Mouse (Mus musculus) ES-E14 (cell line): Measurements from ENCODE around the gene Diaph2. TPM values are rescaled to one million over a fixed set of nuclear protein-coding genes. Genes with fewer than 3 reads are reported as not detected.
"Not testable (repeated sequence)": the region's sequence is repeated elsewhere in the genome, so short reads cannot be mapped to it uniquely, and the experiment has no call there.

Source experiments
- DNase-seq: peaks from one replicate; pipeline ENCODE4 v3.0.0-alpha.2; 2013; ENCODE audit warnings: low read depth, low spot score
- H3K27ac ChIP-seq: 2 replicates; pipeline ENCODE4 v1.5.1; 2012; ENCODE audit warnings: low read depth, mild to moderate bottlenecking, low read length, moderate library complexity, mixed read lengths; ENCODE audit not compliant: poor library complexity, insufficient read depth, severe bottlenecking
- H3K36me3 ChIP-seq: 2 replicates; pipeline ENCODE4 v1.6.1; 2012; ENCODE audit warnings: mild to moderate bottlenecking, low read length, moderate library complexity, mixed read lengths; ENCODE audit not compliant: control insufficient read depth, poor library complexity, insufficient read depth, severe bottlenecking
- H3K4me1 ChIP-seq, 2 experiments: fragments of 150-350 bp in 1 of 2; sonication (generic) in 1 of 2; 2 replicates each; pipeline ENCODE4 v1.6.1; 2012; ENCODE audit warnings: low read length in 2 of 2, mild to moderate bottlenecking in 1 of 2, mixed read lengths in 1 of 2; ENCODE audit not compliant: control insufficient read depth in 2 of 2, insufficient read depth in 2 of 2, poor library complexity in 1 of 2
- H3K4me3 ChIP-seq, 2 experiments: fragments of 150-350 bp in 1 of 2; sonication (generic) in 1 of 2; 2 replicates each; pipeline ENCODE4 v1.5.1; 2012; ENCODE audit warnings: low read length in 2 of 2, low read depth in 1 of 2, mild to moderate bottlenecking in 1 of 2, mixed read lengths in 1 of 2; ENCODE audit not compliant: insufficient read depth in 1 of 2, poor library complexity in 1 of 2, severe bottlenecking in 1 of 2
- H3K9ac ChIP-seq: 2 replicates; pipeline ENCODE4 v1.6.1; 2012; ENCODE audit warnings: low read depth, mild to moderate bottlenecking, low read length, mixed read lengths; ENCODE audit not compliant: poor library complexity, insufficient read depth, severe bottlenecking
- H3K9me3 ChIP-seq: fragments of 150-350 bp; sonication (generic); 2 replicates; pipeline ENCODE4 v1.6.1; 2012; ENCODE audit warnings: low read depth, mild to moderate bottlenecking, low read length; ENCODE audit not compliant: control insufficient read depth, insufficient read depth
- CHD2 ChIP-seq: IDR thresholded peaks from 2 replicates; pipeline ENCODE4 v1.6.1; 2014; ENCODE audit warnings: mild to moderate bottlenecking, low read depth, low read length, inconsistent platforms
- HCFC1 ChIP-seq: IDR thresholded peaks from 2 replicates; pipeline ENCODE4 v1.6.1; 2012; ENCODE audit warnings: low read length, inconsistent platforms, borderline replicate concordance; ENCODE audit not compliant: insufficient read depth
- MAFK ChIP-seq: IDR thresholded peaks from 2 replicates; pipeline ENCODE4 v1.6.1; 2014; ENCODE audit warnings: mild to moderate bottlenecking, low read depth, low read length, inconsistent platforms; ENCODE audit not compliant: insufficient read depth
- ZC3H11A ChIP-seq: IDR thresholded peaks from 2 replicates; pipeline ENCODE4 v1.6.1; 2012; ENCODE audit warnings: low read depth, mild to moderate bottlenecking, inconsistent platforms, low read length, borderline replicate concordance
- ZNF384 ChIP-seq: IDR thresholded peaks from 2 replicates; pipeline ENCODE4 v1.6.1; 2012; ENCODE audit warnings: low read depth, low read length, inconsistent platforms
- in situ Hi-C, 2 experiments: fragments of 600-800 bp; cut with MboI; formaldehyde crosslinking; loops; one replicate each; pipeline ENCODE4 v1.15.1; 2025; ENCODE audit warnings: low sequenced_read_pairs in 2 of 2, inconsistent platforms in 1 of 2; ENCODE audit not compliant: unreplicated experiment in 2 of 2
- total RNA-seq: library from RNA; depleted of rRNA; stranded (reverse); fragments of 300-350 nt; gene quantifications from 2 replicates; pipeline ENCODE4 v1.2.3, GENCODE M21; 2012

The Diaph2 gene
- total RNA-seq, 1 experiment = 5.8 TPM

DNA sequence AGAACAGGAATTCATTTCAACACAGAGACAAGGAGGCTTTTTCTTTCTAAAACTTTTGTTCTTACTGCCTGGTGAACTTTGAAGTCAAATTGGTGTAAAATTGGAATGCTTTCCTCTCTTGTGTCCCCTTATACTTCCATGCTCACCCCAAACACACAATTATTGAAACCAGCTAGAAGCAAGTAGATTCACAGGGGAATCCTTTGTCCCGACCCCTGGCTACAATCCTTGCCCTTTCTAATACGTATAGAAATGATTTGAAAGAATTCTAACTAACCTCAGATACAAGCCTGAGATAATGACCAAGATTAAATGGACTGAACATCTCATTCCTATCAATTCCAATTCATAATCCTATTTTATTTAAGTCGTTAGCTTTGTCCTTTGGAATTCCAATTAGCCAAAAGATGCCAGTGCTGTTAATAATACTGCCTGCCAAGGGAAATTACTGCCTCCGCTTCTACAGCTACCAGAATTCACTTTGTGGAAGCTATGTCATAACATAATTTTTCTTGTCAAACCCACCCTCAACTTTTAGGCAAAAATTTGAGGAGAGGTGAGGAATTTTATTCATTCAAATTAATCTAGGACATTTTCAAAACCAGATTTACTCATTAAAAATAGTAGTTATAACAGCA, 644.1 kb downstream of the Diaph2 start:
- H3K4me1 ChIP-seq = no peaks in the 10 kb centered on the region
- no peak overlapping the region for H3K27ac ChIP-seq
- DNase-seq = no peak
- no peak overlapping the region for H3K4me3 ChIP-seq
- TF ChIP-seq HCFC1 (no peak), ZC3H11A (no peak), CHD2 (no peak), ZNF384 (no peak), MAFK (no peak)
- no peak overlapping the region for H3K9ac ChIP-seq
- in situ Hi-C loops = no loop called here
- no peaks in the 10 kb centered on the region for H3K36me3 ChIP-seq
- H3K9me3 ChIP-seq = no peaks in the 10 kb centered on the region

- no peak for DNase-seq
Measured at GRCm38 (mm10) chrX:130403214-130403613, 653.7 kb downstream of the Diaph2 start.

DNA sequence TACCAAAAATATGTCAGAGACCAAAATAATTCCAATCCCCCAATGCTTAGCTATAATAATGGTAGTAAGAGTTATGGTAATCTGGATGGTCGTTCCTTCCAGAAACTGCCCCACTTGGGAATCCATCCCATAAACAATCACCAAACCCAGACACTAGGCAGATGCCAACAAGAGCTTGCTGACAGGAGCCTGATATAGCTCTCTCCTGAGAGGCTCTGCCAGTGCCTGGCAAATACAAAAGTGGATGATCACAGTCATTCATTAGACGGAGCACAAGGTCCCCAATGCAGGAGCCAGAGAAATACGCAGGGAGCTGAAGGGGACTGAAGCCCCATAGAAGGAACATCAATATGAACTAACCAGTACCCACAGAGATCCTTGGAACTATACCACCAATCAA, 657.9 kb downstream of the Diaph2 start:
- H3K9me3 ChIP-seq, H3K4me3 ChIP-seq, DNase-seq, in situ Hi-C loops, H3K4me1 ChIP-seq, H3K27ac ChIP-seq, H3K9ac ChIP-seq, H3K36me3 ChIP-seq: not testable (repeated sequence)

More at GRCm38 (mm10) chrX:130403214-130403613, 653.7 kb downstream of the Diaph2 start:
- no peak for TF ChIP-seq ZC3H11A
- TF ChIP-seq ZNF384 = no peak
- no peak for TF ChIP-seq MAFK
- TF ChIP-seq HCFC1 = no peak
- no peak for TF ChIP-seq CHD2
- in situ Hi-C loops = no loop called here
- Histone ChIP-seq H3K27ac (no peak overlapping the region), H3K36me3 (no peaks in the 10 kb centered on the region), H3K9ac (no peak overlapping the region), H3K4me3 (no peak overlapping the region), H3K4me1 (no peaks in the 10 kb centered on the region), H3K9me3 (no peaks in the 10 kb centered on the region)

DNA sequence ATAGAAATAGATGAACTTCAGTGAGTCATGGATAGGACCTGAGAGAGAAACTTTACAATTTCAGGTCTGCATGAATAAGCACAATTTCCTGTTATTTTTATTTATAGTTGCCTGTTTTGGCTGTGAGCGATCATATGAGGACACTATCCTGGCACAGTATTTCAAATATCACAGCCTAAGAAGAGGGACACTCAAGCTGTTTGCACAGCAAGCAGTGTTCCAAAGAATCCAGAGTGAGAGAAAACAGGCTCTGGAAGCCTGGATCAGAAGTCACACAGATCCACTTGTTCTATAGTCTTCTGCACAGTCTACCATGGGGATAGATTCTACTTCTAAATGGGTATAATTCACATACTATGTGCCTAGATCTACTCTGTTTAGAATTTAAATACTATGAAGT, 659.4 kb downstream of the Diaph2 start:
- TF ChIP-seq MAFK (no peak), ZNF384 (no peak), HCFC1 (no peak), ZC3H11A (no peak), CHD2 (no peak)
- Histone ChIP-seq H3K9me3 (no peaks in the 10 kb centered on the region), H3K36me3 (no peaks in the 10 kb centered on the region), H3K4me3 (no peak overlapping the region), H3K27ac (no peak overlapping the region), H3K9ac (no peak overlapping the region), H3K4me1 (no peaks in the 10 kb centered on the region)
- in situ Hi-C loops = no loop called here
- no peak for DNase-seq

- H3K4me3 ChIP-seq = no peak overlapping the region
- in situ Hi-C loops = no loop called here
- no peaks in the 10 kb centered on the region for H3K36me3 ChIP-seq
- no peaks in the 10 kb centered on the region for H3K9me3 ChIP-seq
- H3K4me1 ChIP-seq = no peaks in the 10 kb centered on the region
- no peak overlapping the region for H3K27ac ChIP-seq
- TF ChIP-seq MAFK (no peak), ZC3H11A (no peak), CHD2 (no peak), HCFC1 (no peak), ZNF384 (no peak)
- DNase-seq = no peak
- no peak overlapping the region for H3K9ac ChIP-seq
Measured at GRCm38 (mm10) chrX:130423134-130423533, 673.6 kb downstream of the Diaph2 start.
